Mouse (Mus musculus): ENCODE data around the gene Mmp14.

GRCm38 (mm10) chr14:54492345-54493131, 61.1 kb downstream of the Mmp14 start:
- no peak for TF ChIP-seq CTCF (IDR thresholded peaks at IDR 0.05; ENCODE audit: low read depth)
- TF ChIP-seq EP300 (IDR thresholded peaks at IDR 0.05; ENCODE audit: low read depth), result no peak
